Mouse (Mus musculus): ENCODE data around the gene Lgi1.

DNA sequence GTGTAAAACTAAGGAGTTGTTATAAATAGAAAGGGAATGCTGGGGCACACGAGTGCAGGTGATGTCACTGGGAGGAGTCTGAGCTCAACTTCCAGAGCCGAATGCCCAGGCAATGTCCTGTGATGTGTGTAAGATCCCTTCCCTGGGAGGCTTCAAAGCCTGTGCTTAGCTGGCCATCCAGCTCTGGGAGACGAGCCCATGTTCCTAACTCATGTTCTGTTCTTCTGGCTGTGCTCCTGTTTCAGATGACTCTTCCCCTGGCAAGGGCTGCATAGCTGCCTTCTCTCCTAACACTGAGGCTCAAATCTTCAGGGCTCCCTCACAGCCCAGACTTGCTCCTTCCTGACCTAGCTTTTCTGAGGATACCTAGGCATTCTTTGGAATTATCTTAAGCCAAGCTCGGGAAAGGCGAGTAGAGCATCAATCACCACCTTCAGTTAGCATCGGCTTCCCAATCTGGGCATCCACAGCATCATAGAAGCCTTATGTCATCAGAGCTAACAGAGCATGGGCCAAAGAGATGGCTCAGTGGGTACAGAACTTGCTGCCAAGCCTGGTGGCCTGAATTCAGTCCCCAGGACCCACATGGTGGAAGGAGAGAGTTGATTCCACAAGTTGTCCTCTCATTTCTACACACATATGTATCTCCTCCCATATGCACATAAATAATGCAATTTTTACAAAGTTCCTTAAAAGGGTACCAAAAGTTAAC lies 52.4 kb downstream of the Lgi1 start:
- TF ChIP-seq CTCF (IDR thresholded peaks at IDR 0.05; ENCODE audit: borderline replicate concordance, insufficient read depth, low read depth, low read length) (no peak), POLR2A (IDR thresholded peaks at IDR 0.05; ENCODE audit: borderline replicate concordance, insufficient read depth, low read length) (no peak)
